Mouse (Mus musculus): ENCODE results near the gene Olfr1259.

Olfr1259 gene

GRCm38 (mm10) chr2:89948564-89948963, at the start of gene Olfr1259:
TSS of gene Olfr1259 (minus strand) at chr2:89948664.
- no peak for DNase-seq (ENCODE audit: low read depth, low spot score)

GRCm38 (mm10) chr2:89990921-89991320, 42.5 kb upstream of the Olfr1259 start, which contains the start of gene Olfr1261:
TSS of gene Olfr1261 (plus strand) at chr2:89991221.
- DNase-seq (ENCODE audit: low read depth, low spot score) = no peak

- no peak for DNase-seq (ENCODE audit: low read depth, low spot score)
Measured at GRCm38 (mm10) chr2:89977709-89978108, 29.2 kb upstream of the Olfr1259 start.

DNA sequence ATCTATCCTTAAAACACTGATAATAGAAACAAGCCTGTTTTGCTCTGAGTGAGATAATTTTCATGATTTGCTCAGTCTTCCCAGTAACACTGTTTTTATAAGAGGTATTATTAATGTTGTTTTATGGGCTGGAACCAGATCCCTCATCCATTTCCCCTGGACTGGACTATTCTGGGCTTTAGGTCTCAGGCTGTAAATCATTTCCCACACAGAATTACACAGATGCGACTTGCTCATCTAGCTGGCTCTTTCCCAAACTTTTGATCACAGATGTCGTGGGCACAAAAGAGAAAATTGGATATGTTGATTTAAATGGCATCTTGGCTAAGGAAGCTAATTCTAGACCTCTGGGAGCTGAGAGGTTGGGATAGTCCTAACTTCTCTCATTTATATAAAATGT, 25.7 kb upstream of the Olfr1259 start, which contains the start of gene Olfr1260:
Gene Olfr1260 (plus strand): TSS at position 157 of the 400 bp plus-strand sequence.
- DNase-seq (ENCODE audit: low read depth, low spot score) = no peak

- no peak for DNase-seq (ENCODE audit: low read depth, low spot score)
Measured at GRCm38 (mm10) chr2:89927009-89927408, 21.5 kb downstream of the Olfr1259 start, which contains the start of gene Olfr1258. TSS of gene Olfr1258 (plus strand) at chr2:89927309.

DNA sequence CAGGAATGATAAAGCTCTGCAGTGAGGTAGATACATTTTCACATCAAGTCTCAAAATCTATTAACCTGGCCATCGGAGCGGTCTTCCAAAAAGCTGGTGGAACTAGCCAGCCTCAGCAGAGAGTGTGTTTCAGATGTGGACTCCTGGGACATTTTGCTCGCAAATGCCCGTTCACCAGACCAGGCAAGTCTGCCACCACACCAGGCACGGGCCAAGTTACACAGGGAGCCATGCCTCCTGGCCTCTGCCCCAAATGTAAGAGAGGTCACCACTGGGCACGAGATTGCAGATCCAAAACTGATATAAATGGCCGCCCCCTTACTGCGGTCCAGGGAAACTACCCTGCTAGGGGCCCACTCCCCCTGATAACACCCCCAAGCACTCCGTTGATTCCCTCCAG, 35.8 kb downstream of the Olfr1259 start:
- peak; percentile 30 for DNase-seq (ENCODE audit: low read depth, low spot score)
